Mouse (Mus musculus): Measurements from ENCODE around the gene Sept12. TPM values are rescaled to one million over a fixed set of nuclear protein-coding genes. Genes with fewer than 3 reads are reported as not detected.
A peak's percentile ranks its signal among the peaks of the same experiment; 100 is the strongest.

The Sept12 gene
- polyA plus RNA-seq, 1 experiment from 2014 or later = not detected

- ATAC-seq (replicated peaks; ENCODE audit: low FRiP score) (no peak), DNase-seq (ENCODE audit: low spot score) (no peak)
- Histone ChIP-seq H3K36me3 (ENCODE audit: control insufficient read depth, insufficient read depth, low read length) (no peaks in the 10 kb centered on the region), H3K9ac (ENCODE audit: low read length) (no peak overlapping the region), H3K27ac (ENCODE audit: low read depth, low read length) (no peak overlapping the region), H3K9me3 (ENCODE audit: control insufficient read depth, low read length) (no peaks in the 10 kb centered on the region), H3K4me1 (replicated peaks; ENCODE audit: control insufficient read depth, insufficient read depth, low read length) (peaks cover 4% of the 10 kb centered on the region), H3K27me3 (ENCODE audit: control insufficient read depth, insufficient read depth, low read length) (no peaks in the 10 kb centered on the region), H3K4me3 (ENCODE audit: low read depth, low read length) (no peak overlapping the region), H3K4me2 (ENCODE audit: low read depth, low read length, severe bottlenecking) (no peak overlapping the region)
- WGBS = 84% methylated on average over 3 of the region's 3 CpGs
Observed at GRCm38 (mm10) chr16:4968426-4968825, 29.2 kb downstream of the Sept12 start.

DNA sequence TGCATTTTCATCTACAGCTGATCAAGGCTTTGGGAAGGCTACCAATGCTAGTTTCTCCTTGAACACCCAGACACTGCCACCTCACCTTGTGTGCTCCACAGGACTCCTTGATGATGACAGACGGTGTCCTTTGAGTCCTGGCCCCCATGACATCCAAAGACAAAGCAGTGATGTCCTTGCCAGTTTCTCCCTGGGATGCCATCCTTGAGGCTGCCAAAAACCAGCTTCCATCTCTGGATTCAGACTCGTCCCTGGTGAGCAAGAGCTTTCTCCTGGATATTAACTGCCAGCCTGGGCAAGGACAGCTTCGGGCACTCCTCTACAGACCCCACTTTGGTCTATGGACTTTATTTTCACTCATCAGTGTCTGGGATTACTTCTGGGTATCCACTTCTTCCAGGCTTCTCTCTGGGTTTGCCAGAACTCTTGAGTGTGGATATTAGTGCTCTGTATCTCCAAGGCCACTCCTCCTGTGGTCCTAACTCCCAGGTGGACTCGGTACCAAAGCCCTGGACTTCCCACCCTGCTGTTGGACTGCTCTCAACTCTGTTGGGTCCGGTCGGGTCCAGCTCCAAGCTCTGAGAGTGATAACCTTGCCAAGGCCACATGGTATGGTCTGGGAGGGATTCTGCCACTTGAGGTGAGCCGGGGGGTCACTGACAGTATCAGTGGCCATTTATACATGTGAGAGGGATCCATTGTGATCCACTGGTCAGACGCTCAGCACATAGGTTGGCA is 32.1 kb downstream of the Sept12 start:
- no peaks in the 10 kb centered on the region for H3K36me3 ChIP-seq (ENCODE audit: control insufficient read depth, insufficient read depth, low read length)
- no peaks in the 10 kb centered on the region for H3K27me3 ChIP-seq (ENCODE audit: control insufficient read depth, insufficient read depth, low read length)
- H3K4me2 ChIP-seq (ENCODE audit: low read depth, low read length, severe bottlenecking) = peak overlapping the region; percentile 84; the same call in 1 of the 2 replicates
- H3K4me1 ChIP-seq (replicated peaks; ENCODE audit: control insufficient read depth, insufficient read depth, low read length) = peaks cover 4% of the 10 kb centered on the region
- H3K9ac ChIP-seq (ENCODE audit: low read length) = no peak overlapping the region; the same call in 1 of the 2 replicates
- ATAC-seq (replicated peaks; ENCODE audit: low FRiP score) (no peak), DNase-seq (ENCODE audit: low spot score) (no peak)
- H3K4me3 ChIP-seq (ENCODE audit: low read depth, low read length) = no peak overlapping the region
- WGBS = 88% methylated on average over 8 of the region's 8 CpGs
- no peak overlapping the region for H3K27ac ChIP-seq (ENCODE audit: low read depth, low read length)
- H3K9me3 ChIP-seq (ENCODE audit: control insufficient read depth, low read length) = no peaks in the 10 kb centered on the region

DNA sequence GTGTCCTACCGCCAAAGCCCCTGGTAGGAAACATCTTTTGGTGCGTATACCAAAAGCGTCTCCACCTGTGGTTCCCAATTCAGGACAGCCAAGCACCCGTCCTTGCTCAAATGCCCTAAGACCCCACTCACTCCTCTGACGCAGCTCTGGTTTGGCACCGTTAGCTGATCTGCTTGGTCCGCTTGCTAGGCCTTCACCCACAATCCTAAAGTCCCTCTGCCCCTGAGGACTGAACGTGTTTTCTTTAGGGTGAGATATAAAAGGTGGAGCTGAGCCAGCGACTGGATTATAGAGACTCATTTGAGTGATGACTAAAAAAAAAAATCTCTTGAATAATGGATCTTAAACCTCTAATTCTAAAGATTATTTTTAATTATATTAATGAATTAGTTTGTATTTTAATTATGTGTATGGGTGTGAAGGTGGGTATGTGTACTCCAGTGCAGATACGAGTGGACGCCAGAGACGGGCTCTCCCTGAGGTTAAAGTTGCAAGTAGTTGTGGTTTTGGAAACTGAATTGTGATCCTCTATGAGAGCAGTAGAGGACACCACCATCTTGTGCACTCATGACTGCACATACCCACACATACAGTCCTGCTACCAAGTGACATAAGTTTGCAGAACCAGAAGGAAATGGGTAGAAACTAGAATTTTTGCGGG is 32.8 kb downstream of the Sept12 start:
- no peak for DNase-seq (ENCODE audit: low spot score)
- Histone ChIP-seq H3K4me1 (replicated peaks; ENCODE audit: control insufficient read depth, insufficient read depth, low read length) (peaks cover 4% of the 10 kb centered on the region), H3K4me2 (ENCODE audit: low read depth, low read length, severe bottlenecking) (peak overlapping the region; percentile 84), H3K4me3 (ENCODE audit: low read depth, low read length) (peak overlapping the region; percentile 79), H3K27me3 (ENCODE audit: control insufficient read depth, insufficient read depth, low read length) (no peaks in the 10 kb centered on the region), H3K27ac (ENCODE audit: low read depth, low read length) (peak overlapping the region; percentile 81; the same call in 1 of the 2 replicates), H3K9me3 (ENCODE audit: control insufficient read depth, low read length) (no peaks in the 10 kb centered on the region), H3K9ac (ENCODE audit: low read length) (peak overlapping the region; percentile 77), H3K36me3 (ENCODE audit: control insufficient read depth, insufficient read depth, low read length) (no peaks in the 10 kb centered on the region; the same call in 1 of the 2 replicates)
- ATAC-seq (replicated peaks; ENCODE audit: low FRiP score) = peak; percentile 36
- WGBS = 24% methylated on average over 13 of the region's 13 CpGs

GRCm38 (mm10) chr16:4963797-4964709 is 33.6 kb downstream of the Sept12 start, which contains the start of gene Anks3:
Gene Anks3, minus strand, starts transcription at chr16:4964205.
- DNase-seq (ENCODE audit: low spot score) = peak; percentile 96
- H3K27ac ChIP-seq (ENCODE audit: low read depth, low read length) = peak within 1 kb of the TSS; percentile 81

GRCm38 (mm10) chr16:4963346-4963745 is 34.3 kb downstream of the Sept12 start:
- DNase-seq (ENCODE audit: low spot score) (no peak), ATAC-seq (replicated peaks; ENCODE audit: low FRiP score) (no peak)
- H3K27me3 ChIP-seq (ENCODE audit: control insufficient read depth, insufficient read depth, low read length) = no peaks in the 10 kb centered on the region
- H3K4me3 ChIP-seq (ENCODE audit: low read depth, low read length) = peak overlapping the region; percentile 79
- peak overlapping the region; percentile 84 for H3K4me2 ChIP-seq (ENCODE audit: low read depth, low read length, severe bottlenecking)
- no peak overlapping the region for H3K27ac ChIP-seq (ENCODE audit: low read depth, low read length)
- peak overlapping the region; percentile 77 for H3K9ac ChIP-seq (ENCODE audit: low read length)
- 45% methylated on average over 9 of the region's 9 CpGs for WGBS
- H3K9me3 ChIP-seq (ENCODE audit: control insufficient read depth, low read length) = no peaks in the 10 kb centered on the region
- no peaks in the 10 kb centered on the region; the same call in 1 of the 2 replicates for H3K36me3 ChIP-seq (ENCODE audit: control insufficient read depth, insufficient read depth, low read length)
- H3K4me1 ChIP-seq (replicated peaks; ENCODE audit: control insufficient read depth, insufficient read depth, low read length) = peaks cover 4% of the 10 kb centered on the region

More at GRCm38 (mm10) chr16:4963797-4964709, 33.6 kb downstream of the Sept12 start, which contains the start of gene Anks3:
- peak within 1 kb of the TSS; percentile 84 for H3K4me2 ChIP-seq (ENCODE audit: low read depth, low read length, severe bottlenecking)
- peak; percentile 99 for ATAC-seq (replicated peaks; ENCODE audit: low FRiP score)
- WGBS = under 1% methylated on average over 75 of the region's 76 CpGs
- peak within 1 kb of the TSS; percentile 77 for H3K9ac ChIP-seq (ENCODE audit: low read length)
- no peaks in the 10 kb centered on the region for H3K27me3 ChIP-seq (ENCODE audit: control insufficient read depth, insufficient read depth, low read length)
- H3K4me3 ChIP-seq (ENCODE audit: low read depth, low read length) = peak within 1 kb of the TSS; percentile 79
- no peaks in the 10 kb centered on the region for H3K9me3 ChIP-seq (ENCODE audit: control insufficient read depth, low read length)
- H3K36me3 ChIP-seq (ENCODE audit: control insufficient read depth, insufficient read depth, low read length) = no peaks in the 10 kb centered on the region; the same call in 1 of the 2 replicates
- peaks cover 4% of the 10 kb centered on the region for H3K4me1 ChIP-seq (replicated peaks; ENCODE audit: control insufficient read depth, insufficient read depth, low read length)

GRCm38 (mm10) chr16:4960260-4960659 is 37.4 kb downstream of the Sept12 start:
- peaks cover 2% of the 10 kb centered on the region; the same call in 1 of the 2 replicates for H3K36me3 ChIP-seq (ENCODE audit: control insufficient read depth, insufficient read depth, low read length)
- no peak for ATAC-seq (replicated peaks; ENCODE audit: low FRiP score)
- H3K9ac ChIP-seq (ENCODE audit: low read length) = no peak overlapping the region
- H3K4me2 ChIP-seq (ENCODE audit: low read depth, low read length, severe bottlenecking) = no peak overlapping the region
- H3K27ac ChIP-seq (ENCODE audit: low read depth, low read length) = no peak overlapping the region
- H3K4me1 ChIP-seq (replicated peaks; ENCODE audit: control insufficient read depth, insufficient read depth, low read length) = peaks cover 3% of the 10 kb centered on the region
- no peak overlapping the region for H3K4me3 ChIP-seq (ENCODE audit: low read depth, low read length)
- no peaks in the 10 kb centered on the region for H3K27me3 ChIP-seq (ENCODE audit: control insufficient read depth, insufficient read depth, low read length)
- DNase-seq (ENCODE audit: low spot score) = no peak
- 96% methylated on average over 8 of the region's 8 CpGs for WGBS
- no peaks in the 10 kb centered on the region for H3K9me3 ChIP-seq (ENCODE audit: control insufficient read depth, low read length)

- ATAC-seq (replicated peaks; ENCODE audit: low FRiP score) (no peak), DNase-seq (ENCODE audit: low spot score) (no peak)
- Histone ChIP-seq H3K4me1 (replicated peaks; ENCODE audit: control insufficient read depth, insufficient read depth, low read length) (no peaks in the 10 kb centered on the region), H3K9ac (ENCODE audit: low read length) (no peak overlapping the region), H3K27me3 (ENCODE audit: control insufficient read depth, insufficient read depth, low read length) (no peaks in the 10 kb centered on the region), H3K4me2 (ENCODE audit: low read depth, low read length, severe bottlenecking) (no peak overlapping the region), H3K9me3 (ENCODE audit: control insufficient read depth, low read length) (no peaks in the 10 kb centered on the region), H3K4me3 (ENCODE audit: low read depth, low read length) (no peak overlapping the region), H3K36me3 (ENCODE audit: control insufficient read depth, insufficient read depth, low read length) (peaks cover 7% of the 10 kb centered on the region; the same call in 1 of the 2 replicates), H3K27ac (ENCODE audit: low read depth, low read length) (no peak overlapping the region)
- 96% methylated on average over 3 of the region's 3 CpGs for WGBS
Observed at GRCm38 (mm10) chr16:4957446-4957845, 40.2 kb downstream of the Sept12 start.

GRCm38 (mm10) chr16:4956609-4957008 is 41.0 kb downstream of the Sept12 start:
- H3K27me3 ChIP-seq (ENCODE audit: control insufficient read depth, insufficient read depth, low read length) = no peaks in the 10 kb centered on the region
- H3K4me3 ChIP-seq (ENCODE audit: low read depth, low read length) = no peak overlapping the region
- no peak overlapping the region for H3K9ac ChIP-seq (ENCODE audit: low read length)
- no peaks in the 10 kb centered on the region for H3K9me3 ChIP-seq (ENCODE audit: control insufficient read depth, low read length)
- 93% methylated on average over 3 of the region's 3 CpGs for WGBS
- H3K27ac ChIP-seq (ENCODE audit: low read depth, low read length) = no peak overlapping the region
- H3K4me1 ChIP-seq (replicated peaks; ENCODE audit: control insufficient read depth, insufficient read depth, low read length) = no peaks in the 10 kb centered on the region
- H3K4me2 ChIP-seq (ENCODE audit: low read depth, low read length, severe bottlenecking) = no peak overlapping the region
- no peak for DNase-seq (ENCODE audit: low spot score)
- peaks cover 9% of the 10 kb centered on the region; the same call in 1 of the 2 replicates for H3K36me3 ChIP-seq (ENCODE audit: control insufficient read depth, insufficient read depth, low read length)
- ATAC-seq (replicated peaks; ENCODE audit: low FRiP score) = no peak

Data from forebrain, embryonic 11.5 days (tissue).